Mouse (Mus musculus) brain, embryonic 14.5 days (tissue): ENCODE measurements around the gene Dner.

Experiments used
- CTCF ChIP-seq: fragments of 200-500 bp; IDR thresholded peaks from 2 replicates; pipeline ENCODE4 v1.5.1; 2012; ENCODE audit warnings: inconsistent platforms, mild to moderate bottlenecking, moderate library complexity, borderline replicate concordance; ENCODE audit not compliant: insufficient read depth, insufficient read length; ENCODE audit errors: extremely low read depth
- POLR2A ChIP-seq: fragments of 200-500 bp; IDR thresholded peaks from 2 replicates; pipeline ENCODE4 v1.6.1; 2012; ENCODE audit warnings: mild to moderate bottlenecking, inconsistent platforms, borderline replicate concordance; ENCODE audit not compliant: poor library complexity, insufficient read depth, insufficient read length, severe bottlenecking; ENCODE audit errors: extremely low read depth

GRCm38 (mm10) chr1:84742156-84742555 lies 46.1 kb upstream of the Dner start:
- TF ChIP-seq CTCF (no peak), POLR2A (no peak)
